Mouse (Mus musculus): ENCODE data around the gene Olfr181. TPM values are rescaled to one million over a fixed set of nuclear protein-coding genes. Genes with fewer than 3 reads are reported as not detected.

Gene Olfr181
- polyA plus RNA-seq (2012; rRNA removed) = not detected in 2 replicates

DNA sequence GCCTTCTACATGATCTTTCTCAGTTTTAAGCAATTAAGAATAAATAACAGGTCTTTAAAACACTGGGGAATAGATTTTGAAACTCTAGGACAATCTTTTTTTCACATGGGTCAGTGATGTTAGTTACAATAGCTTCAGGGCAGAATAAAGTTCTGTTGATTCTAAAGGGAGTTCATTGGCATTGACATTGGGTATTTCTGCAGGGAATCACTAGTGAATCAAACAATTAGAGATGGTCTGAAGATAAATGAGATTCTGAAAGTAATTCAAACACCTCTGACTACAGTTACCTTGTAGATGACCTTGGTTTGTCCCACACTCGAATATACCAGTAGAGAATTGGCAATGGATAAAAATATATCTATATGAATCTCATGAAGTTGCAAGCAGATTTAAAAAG, at the start of gene Olfr181:
Gene Olfr181 (minus strand): TSS at position 101 of the 400 bp plus-strand sequence.
- DNase-seq (ENCODE audit: low spot score) = no peak

DNA sequence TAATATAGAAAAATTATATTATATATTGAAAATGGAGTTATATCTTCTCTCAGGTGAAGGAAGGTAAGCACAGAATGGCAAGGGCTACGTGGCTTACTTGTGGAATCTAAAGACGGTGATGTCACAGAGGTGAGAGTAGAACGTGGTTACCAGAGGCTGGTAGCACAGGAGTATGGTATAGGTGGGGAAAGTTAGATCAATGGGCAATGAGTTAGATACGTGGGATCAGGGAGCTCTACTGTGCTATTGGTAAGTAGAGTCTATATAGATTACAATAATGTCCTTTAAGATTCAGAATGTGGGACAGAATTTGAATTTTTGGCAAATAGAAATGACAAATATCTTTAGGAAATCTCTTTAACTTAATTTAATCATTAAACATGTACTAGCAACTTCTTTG, 737 bp upstream of the Olfr181 start, which contains the start of gene Olfr180:
Gene Olfr180 (minus strand): TSS at position 101 of the 400 bp plus-strand sequence.
- no peak for DNase-seq (ENCODE audit: low spot score)

DNA sequence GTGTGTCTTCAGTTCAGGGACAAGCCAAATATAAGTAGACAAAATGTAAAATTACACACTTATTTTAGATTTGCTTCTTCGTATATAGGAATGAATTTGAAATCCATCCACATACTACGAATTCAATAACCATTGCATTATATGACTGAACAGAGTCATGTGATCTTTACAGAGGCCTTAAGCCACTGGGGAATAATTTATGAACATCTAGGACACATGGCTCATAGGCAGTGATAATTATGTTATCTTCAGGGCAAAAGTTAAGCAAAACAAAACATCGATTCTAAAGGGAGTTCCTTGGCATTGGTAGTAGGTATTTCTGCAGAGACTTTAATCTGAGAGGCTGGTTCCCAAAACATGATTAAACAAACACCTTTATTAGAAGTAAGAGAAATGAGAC, 36.6 kb downstream of the Olfr181 start, which contains the start of gene Olfr178:
Gene Olfr178 (minus strand): TSS at position 101 of the 400 bp plus-strand sequence.
- no peak for DNase-seq (ENCODE audit: low spot score)

DNA sequence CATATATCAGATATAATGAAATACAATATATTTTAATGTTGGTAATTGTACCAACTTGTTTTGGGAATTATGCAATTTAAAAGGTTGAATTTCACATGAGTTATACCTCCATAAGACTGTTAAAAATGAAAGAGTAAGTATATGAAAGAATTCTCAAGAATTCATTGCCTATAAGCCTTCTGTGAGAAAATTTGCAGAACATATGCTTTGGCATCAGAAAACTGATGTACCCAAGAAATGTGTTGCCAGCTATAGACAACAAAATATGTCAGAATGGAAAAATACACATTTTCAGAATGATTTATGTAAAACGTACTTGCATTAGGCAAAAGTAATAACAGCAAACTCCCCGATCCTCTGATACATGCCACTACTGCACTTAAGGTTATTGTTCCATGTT, 44.1 kb downstream of the Olfr181 start:
- no peak for DNase-seq (ENCODE audit: low spot score)

Other genes with a start within 250 kb of the Olfr181 start
- 0.03 TPM in 1 of 2 replicates, not detected in the other for gene Gpr15, start 209.7 kb downstream of the Olfr181 start, polyA plus RNA-seq (2012; rRNA removed)
- gene Cldnd1, start 200.8 kb downstream of the Olfr181 start, polyA plus RNA-seq (2012; rRNA removed) = 66.6 and 79.2 TPM in 2 replicates
- gene Olfr172, start 165.6 kb downstream of the Olfr181 start, polyA plus RNA-seq (2012; rRNA removed) = not detected in 2 replicates
- not detected in 2 replicates for gene Olfr173, start 128.5 kb downstream of the Olfr181 start, polyA plus RNA-seq (2012; rRNA removed)
- not detected in 2 replicates for gene Olfr175-ps1, start 102.0 kb downstream of the Olfr181 start, polyA plus RNA-seq (2012; rRNA removed)
- gene Olfr177, start 54.0 kb downstream of the Olfr181 start, polyA plus RNA-seq (2012; rRNA removed) = not detected in 2 replicates
- not detected in 2 replicates for gene Olfr178, start 36.7 kb downstream of the Olfr181 start, polyA plus RNA-seq (2012; rRNA removed)
- not detected in 2 replicates for gene Olfr180, start 637 bp upstream of the Olfr181 start, polyA plus RNA-seq (2012; rRNA removed)
- not detected in 2 replicates for gene Olfr183, start 66.6 kb upstream of the Olfr181 start, polyA plus RNA-seq (2012; rRNA removed)
- gene Olfr186, start 101.5 kb upstream of the Olfr181 start, polyA plus RNA-seq (2012; rRNA removed) = not detected in 2 replicates
- not detected in 2 replicates for gene Olfr187, start 111.0 kb upstream of the Olfr181 start, polyA plus RNA-seq (2012; rRNA removed)
- not detected in 2 replicates for gene Olfr190, start 149.2 kb upstream of the Olfr181 start, polyA plus RNA-seq (2012; rRNA removed)
- not detected in 2 replicates for gene Olfr191, start 161.1 kb upstream of the Olfr181 start, polyA plus RNA-seq (2012; rRNA removed)
- not detected in 2 replicates for gene Olfr193, start 183.1 kb upstream of the Olfr181 start, polyA plus RNA-seq (2012; rRNA removed)
- gene Olfr194, start 192.3 kb upstream of the Olfr181 start, polyA plus RNA-seq (2012; rRNA removed) = not detected in 2 replicates
- gene Olfr195, start 218.3 kb upstream of the Olfr181 start, polyA plus RNA-seq (2012; rRNA removed) = 0.03 TPM in 1 of 2 replicates, not detected in the other
- not detected in 2 replicates for gene Olfr196, start 241.7 kb upstream of the Olfr181 start, polyA plus RNA-seq (2012; rRNA removed)

Data from urinary bladder, adult 2 months (tissue).